Comparison of ENCODE assay signal across 8 mouse cellular contexts in the genomic region with DNA sequence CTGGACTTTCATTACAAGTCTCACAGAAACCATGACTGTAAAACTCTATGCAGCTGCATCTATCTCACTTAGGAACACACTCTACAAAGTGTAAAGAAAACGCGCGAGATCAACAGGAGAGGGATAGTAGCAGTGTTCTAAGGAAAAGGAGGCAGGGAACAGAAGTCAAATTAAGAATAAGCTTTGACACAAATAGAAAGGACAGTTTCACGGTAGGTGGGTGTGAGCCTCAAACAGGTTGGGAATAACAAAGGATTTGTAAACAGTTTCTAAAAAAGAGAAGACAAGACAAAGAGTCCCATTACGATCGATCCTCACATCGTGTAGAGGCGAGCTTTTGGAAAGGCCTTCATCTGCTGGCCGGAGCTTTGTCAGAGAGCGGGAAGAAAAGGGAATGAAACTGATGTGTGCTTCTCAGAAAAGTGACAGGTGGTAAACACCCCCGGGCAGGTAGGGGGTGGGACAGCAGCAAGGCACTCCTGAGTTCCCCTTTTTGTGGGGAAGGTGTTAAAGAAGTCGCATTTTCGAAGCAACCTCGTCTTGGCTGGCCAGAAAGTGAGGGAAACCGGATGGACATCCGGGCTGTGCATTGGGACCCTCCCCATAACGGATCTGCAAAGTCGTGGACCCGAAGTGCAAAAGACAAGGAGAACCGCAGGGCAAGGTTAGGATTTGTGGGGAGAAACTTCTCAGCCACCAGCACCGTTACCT. TPM values are rescaled to one million over a fixed set of nuclear protein-coding genes. Genes with fewer than 3 reads are reported as not detected.
DNase-seq lines count a peak whose midpoint lies in the region; ATAC-seq and TF ChIP-seq lines count a peak whose summit lies in the region.

No protein-coding gene starts in this region.

- H3K79me2 ChIP-seq in myocyte (ENCODE audit: control insufficient read depth, insufficient read depth) = peaks cover 17% of the 10 kb centered on the region

- no peaks in the 10 kb centered on the region for H3K27me3 ChIP-seq in kidney, embryonic 16.5 days (ENCODE audit: insufficient read depth, low read length)
- H3K27me3 ChIP-seq in intestine, postnatal 0 days (replicated peaks; ENCODE audit: control insufficient read depth, insufficient read depth, low read length) = no peaks in the 10 kb centered on the region
- no peaks in the 10 kb centered on the region for H3K27me3 ChIP-seq in myocyte (ENCODE audit: control insufficient read depth, insufficient read depth, insufficient read length)

- peak overlapping the region; percentile 63 for H3K4me3 ChIP-seq in kidney, embryonic 16.5 days (ENCODE audit: low read length)
- peak overlapping the region; percentile 77 for H3K4me3 ChIP-seq in cortical plate, adult 2 months (ENCODE audit: insufficient read depth, low read length)
- H3K4me3 ChIP-seq in intestine, postnatal 0 days (ENCODE audit: low read depth, low read length) = peak overlapping the region; percentile 81
- H3K4me3 ChIP-seq in myocyte = peak overlapping the region; percentile 82

- no peak for TF ChIP-seq CTCF in cortical plate, adult 2 months (IDR thresholded peaks at IDR 0.05; ENCODE audit: extremely low read depth, insufficient read depth, low read length)
- no peak for TF ChIP-seq CTCF in intestine, postnatal 0 days (IDR thresholded peaks at IDR 0.05; ENCODE audit: low read depth)

- no peak overlapping the region for H3K27ac ChIP-seq in kidney, embryonic 16.5 days (ENCODE audit: low read length)
- no peak overlapping the region for H3K27ac ChIP-seq in cortical plate, adult 2 months (ENCODE audit: insufficient read depth, low read length)
- H3K27ac ChIP-seq in intestine, postnatal 0 days (ENCODE audit: low read depth, low read length) = no peak overlapping the region

- peak overlapping the region; percentile 74 for H3K9ac ChIP-seq in kidney, embryonic 16.5 days (replicated peaks; ENCODE audit: low read length)
- peak overlapping the region; percentile 75 for H3K9ac ChIP-seq in intestine, postnatal 0 days (ENCODE audit: low read depth, low read length)

- no peak for DNase-seq in kidney, adult 8-10 months
- DNase-seq in cerebellum, adult 18-20 months = no peak
- no peak for DNase-seq in adrenal gland, postnatal 25 days
- no peak for DNase-seq in cerebellum, postnatal 4 days (ENCODE audit: low spot score in 2 of 2)

- peak overlapping the region; percentile 43 for H3ac ChIP-seq in myocyte (ENCODE audit: control insufficient read depth, insufficient read length)

- no peaks in the 10 kb centered on the region for H3K9me3 ChIP-seq in kidney, embryonic 16.5 days (ENCODE audit: low read length)
- no peaks in the 10 kb centered on the region for H3K9me3 ChIP-seq in intestine, postnatal 0 days (ENCODE audit: control insufficient read depth)

- ATAC-seq in kidney, embryonic 16.5 days (ENCODE audit: low FRiP score, low TSS enrichment) = peak; percentile 39
- ATAC-seq in intestine, postnatal 0 days = no peak

- H3K4me1 ChIP-seq in kidney, embryonic 16.5 days (ENCODE audit: insufficient read depth, low read length) = peaks cover 17% of the 10 kb centered on the region
- H3K4me1 ChIP-seq in cortical plate, adult 2 months (ENCODE audit: control insufficient read depth, insufficient read depth, low read length) = peaks cover 1% of the 10 kb centered on the region; the same call in 1 of the 2 replicates
- no peaks in the 10 kb centered on the region; the same call in 1 of the 2 replicates for H3K4me1 ChIP-seq in intestine, postnatal 0 days (replicated peaks; ENCODE audit: control insufficient read depth, insufficient read depth, low read length)

- WGBS in kidney, embryonic 16.5 days = 13% methylated on average over 21 of the region's 21 CpGs
- WGBS in intestine, postnatal 0 days = 9% methylated on average over 21 of the region's 21 CpGs

- TF ChIP-seq POLR2A in cortical plate, adult 2 months (IDR thresholded peaks at IDR 0.05; ENCODE audit: extremely low read depth, insufficient read depth, low read length) = no peak
- no peak for TF ChIP-seq POLR2A in myocyte (IDR thresholded peaks at IDR 0.05; ENCODE audit: insufficient read length, low read depth)

- peaks cover 8% of the 10 kb centered on the region; the same call in 1 of the 2 replicates for H3K36me3 ChIP-seq in kidney, embryonic 16.5 days (ENCODE audit: insufficient read depth, low read length)
- peaks cover 18% of the 10 kb centered on the region; the same call in 1 of the 2 replicates for H3K36me3 ChIP-seq in intestine, postnatal 0 days (ENCODE audit: control insufficient read depth, insufficient read depth)
- peaks cover 4% of the 10 kb centered on the region for H3K36me3 ChIP-seq in myocyte (ENCODE audit: control insufficient read depth, insufficient read depth)

- H3K4me2 ChIP-seq in kidney, embryonic 16.5 days (replicated peaks; ENCODE audit: low read depth, low read length) = peak overlapping the region; percentile 74
- peak overlapping the region; percentile 92 for H3K4me2 ChIP-seq in intestine, postnatal 0 days (replicated peaks; ENCODE audit: low read depth)
- H3K4me2 ChIP-seq in myocyte (ENCODE audit: low read depth) = peak overlapping the region; percentile 68

TF ChIP-seq in myocyte, 11 proteins besides CTCF, POLR2A, EP300 and RAD21:
- no peak for TF ChIP-seq TCF3 (IDR thresholded peaks at IDR 0.05; ENCODE audit: insufficient read length, low read depth)
- TF ChIP-seq TCF12 (IDR thresholded peaks at IDR 0.05; ENCODE audit: insufficient read depth, poor library complexity, severe bottlenecking) = no peak
- no peak for TF ChIP-seq MYOD1 (IDR thresholded peaks at IDR 0.05; ENCODE audit: control insufficient read depth in 1 of 3, insufficient read length in 2 of 3, low read depth in 2 of 3)
- no peak for TF ChIP-seq MYOG (IDR thresholded peaks at IDR 0.05; ENCODE audit: control insufficient read depth in 1 of 3, insufficient read depth in 1 of 3, insufficient read length in 2 of 3, low read depth in 2 of 3)
- TF ChIP-seq MAX (IDR thresholded peaks at IDR 0.05; ENCODE audit: low read depth) = no peak
- TF ChIP-seq POLR2AphosphoS2 (IDR thresholded peaks at IDR 0.05; ENCODE audit: insufficient read length, low read depth) = no peak
- TF ChIP-seq USF1 (IDR thresholded peaks at IDR 0.05; ENCODE audit: low read depth) = no peak
- TF ChIP-seq SRF (IDR thresholded peaks at IDR 0.05; ENCODE audit: control insufficient read depth, insufficient read length, low read depth) = no peak
- no peak for TF ChIP-seq REST (IDR thresholded peaks at IDR 0.05; ENCODE audit: insufficient read depth, insufficient read length)
- no peak for TF ChIP-seq E2F4 (IDR thresholded peaks at IDR 0.05; ENCODE audit: insufficient read depth)
- TF ChIP-seq CEBPB (IDR thresholded peaks at IDR 0.05; ENCODE audit: insufficient read depth, poor library complexity, severe bottlenecking) = no peak

RNA-seq across cellular contexts. Expression of a gene that starts 0.5 kb away (rescaled TPM):
- 33.4 and 34.9 TPM in 2 replicates for polyA plus RNA-seq in kidney, embryonic 16.5 days (2015; fragmentation: Nextera tagmentation; extraction: Ambion mirVana)
- polyA plus RNA-seq in cortical plate, adult 2 months (2012; rRNA removed) = 7.9 and 8.3 TPM in 2 replicates
- 29.4 and 31.6 TPM in 2 replicates for polyA plus RNA-seq in intestine, postnatal 0 days (2015; fragmentation: Nextera tagmentation; extraction: Ambion mirVana)
- polyA plus RNA-seq in myocyte (2012; fragmentation: generic; extraction: Trizol) = 10.0 TPM
- total RNA-seq in adrenal gland, postnatal 25 days (2021) = 22.2 and 26.8 TPM in 2 replicates

RNA-seq across cellular contexts. Expression of a gene that starts 4.9 kb away (rescaled TPM):
- polyA plus RNA-seq in kidney, embryonic 16.5 days (2015; fragmentation: Nextera tagmentation; extraction: Ambion mirVana) = 57.2 and 60.3 TPM in 2 replicates
- 29.7 and 33.0 TPM in 2 replicates for polyA plus RNA-seq in cortical plate, adult 2 months (2012; rRNA removed)
- 27.2 and 27.5 TPM in 2 replicates for polyA plus RNA-seq in intestine, postnatal 0 days (2015; fragmentation: Nextera tagmentation; extraction: Ambion mirVana)
- 15.8 TPM for polyA plus RNA-seq in myocyte (2012; fragmentation: generic; extraction: Trizol)
- total RNA-seq in adrenal gland, postnatal 25 days (2021) = 25.0 and 29.5 TPM in 2 replicates
